Mouse (Mus musculus) cortical plate, adult 2 months (tissue): Measurements from ENCODE around the gene Gbgt1. TPM values are rescaled to one million over a fixed set of nuclear protein-coding genes. Genes with fewer than 3 reads are reported as not detected.

ENCODE experiments used
- H3K27ac ChIP-seq: fragments of 200-500 bp; 2 replicates; pipeline ENCODE4 v1.5.1; 2012; ENCODE audit warnings: low read length, control low read depth, inconsistent platforms; ENCODE audit not compliant: insufficient read depth
- H3K4me1 ChIP-seq: fragments of 200-500 bp; 2 replicates; pipeline ENCODE4 v1.6.1; 2011; ENCODE audit warnings: low read length; ENCODE audit not compliant: control insufficient read depth, insufficient read depth
- H3K4me3 ChIP-seq: fragments of 200-500 bp; 2 replicates; pipeline ENCODE4 v1.5.1; 2011; ENCODE audit warnings: mild to moderate bottlenecking, low read length, control low read depth; ENCODE audit not compliant: insufficient read depth
- CTCF ChIP-seq: fragments of 200-500 bp; IDR thresholded peaks from 2 replicates; pipeline ENCODE4 v1.5.1; 2011; ENCODE audit warnings: mild to moderate bottlenecking, control low read depth, low read length; ENCODE audit not compliant: insufficient read depth; ENCODE audit errors: extremely low read depth
- POLR2A ChIP-seq: fragments of 200-500 bp; IDR thresholded peaks from 2 replicates; pipeline ENCODE4 v1.6.1; 2011; ENCODE audit warnings: mild to moderate bottlenecking, low read length, control low read depth; ENCODE audit not compliant: insufficient read depth; ENCODE audit errors: extremely low read depth
- polyA plus RNA-seq: library from polyadenylated mRNA; depleted of rRNA; stranded (reverse); fragments of >200 nt; gene quantifications from 2 replicates; pipeline ENCODE4 v1.2.3, GENCODE M21; 2012; rRNA removed

The Gbgt1 gene
- polyA plus RNA-seq, 1 experiment = 2.0 TPM

- Histone ChIP-seq H3K27ac (no peak overlapping the region), H3K4me3 (no peak overlapping the region), H3K4me1 (no peaks in the 10 kb centered on the region)
- TF ChIP-seq CTCF (peak; percentile 96), POLR2A (no peak)
Measured at GRCm38 (mm10) chr2:28547237-28548172, 50.8 kb downstream of the Gbgt1 start.

GRCm38 (mm10) chr2:28549157-28549556 is 52.5 kb downstream of the Gbgt1 start:
- TF ChIP-seq POLR2A = no peak
- TF ChIP-seq CTCF = no peak
- Histone ChIP-seq H3K4me1 (no peaks in the 10 kb centered on the region), H3K27ac (no peak overlapping the region), H3K4me3 (no peak overlapping the region)

- no peaks in the 10 kb centered on the region for H3K4me1 ChIP-seq
- no peak overlapping the region for H3K27ac ChIP-seq
- H3K4me3 ChIP-seq = no peak overlapping the region
- TF ChIP-seq POLR2A = no peak
- no peak for TF ChIP-seq CTCF
Measured at GRCm38 (mm10) chr2:28552301-28552700, 55.6 kb downstream of the Gbgt1 start.

Other genes with a start within 250 kb of the Gbgt1 start
- gene Ppp1r26, start 50.1 kb upstream of the Gbgt1 start, polyA plus RNA-seq = 15.3 and 15.7 TPM in 2 replicates
- 2.7 and 4.4 TPM in 2 replicates for gene 1700007K13Rik, start 30.6 kb upstream of the Gbgt1 start, polyA plus RNA-seq
- gene Mrps2, start 28.8 kb upstream of the Gbgt1 start, polyA plus RNA-seq = 37.2 and 38.8 TPM in 2 replicates
- 0.79 TPM in 1 of 2 replicates, not detected in the other for gene Gm10134, start 9.2 kb downstream of the Gbgt1 start, polyA plus RNA-seq
- gene Ralgds, start 16.2 kb downstream of the Gbgt1 start, polyA plus RNA-seq = 107 and 112 TPM in 2 replicates
- 0.06 and 0.08 TPM in 2 replicates for gene Cel, start 66.5 kb downstream of the Gbgt1 start, polyA plus RNA-seq
- gene Gtf3c5, start 86.9 kb downstream of the Gbgt1 start, polyA plus RNA-seq = 20.7 and 23.3 TPM in 2 replicates
- gene Gfi1b, start 125.1 kb downstream of the Gbgt1 start, polyA plus RNA-seq = not detected in 2 replicates
- 36.1 and 38.7 TPM in 2 replicates for gene Tsc1, start 144.3 kb downstream of the Gbgt1 start, polyA plus RNA-seq
- 0.29 and 0.38 TPM in 2 replicates for gene Spaca9, start 202.8 kb downstream of the Gbgt1 start, polyA plus RNA-seq
- gene Ak8, start 203.3 kb downstream of the Gbgt1 start, polyA plus RNA-seq = 2.2 and 2.7 TPM in 2 replicates